ENCODE assay signal across 20 mouse cellular contexts in the genomic region with DNA sequence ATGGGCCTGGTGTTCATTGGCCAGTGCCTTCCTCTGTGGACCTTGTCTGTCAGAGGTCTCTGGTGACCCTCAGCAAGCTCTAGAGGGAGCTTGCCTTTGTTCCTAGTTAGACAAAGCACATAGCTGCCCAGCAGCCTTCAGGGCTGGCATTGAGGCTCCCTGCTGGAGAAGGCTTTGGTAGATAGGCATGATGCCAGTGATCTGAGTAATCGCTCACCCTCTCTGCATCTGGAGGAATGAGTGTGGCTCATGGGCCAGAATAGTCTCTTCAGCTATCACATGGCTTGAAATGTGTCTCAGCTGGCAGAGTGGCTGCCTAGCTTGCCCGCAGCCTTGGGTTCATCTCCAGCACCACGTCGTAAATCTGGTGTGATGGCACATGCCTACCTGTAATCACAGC. TPM values are rescaled to one million over a fixed set of nuclear protein-coding genes. Genes with fewer than 3 reads are reported as not detected.
DNase-seq lines count a peak whose midpoint lies in the region; ATAC-seq and TF ChIP-seq lines count a peak whose summit lies in the region.
"Had no signal": no experiment of that assay in that cellular context is flagged by ENCODE, and none has a peak within 500 bp of the region (broad histone marks: within the 10 kb centered on the region; RNA-seq: fewer than 3 reads in every experiment).

No protein-coding gene starts in this region.

- no peaks in the 10 kb centered on the region for H3K4me1 ChIP-seq in heart, postnatal 0 days (ENCODE audit: control insufficient read depth, insufficient read depth)
- no peaks in the 10 kb centered on the region for H3K4me1 ChIP-seq in heart, embryonic 10.5 days
- no peaks in the 10 kb centered on the region for H3K4me1 ChIP-seq in midbrain, embryonic 10.5 days
- no peaks in the 10 kb centered on the region for H3K4me1 ChIP-seq in hindbrain, embryonic 16.5 days (ENCODE audit: control insufficient read depth, insufficient read depth, low read depth, low read length)
- H3K4me1 ChIP-seq: heart, embryonic 13.5 days; limb, embryonic 10.5 days; midbrain, embryonic 15.5 days; neural tube, embryonic 15.5 days had no signal

- H3K36me3 ChIP-seq in heart, postnatal 0 days (replicated peaks; ENCODE audit: control insufficient read depth, insufficient read depth, low read length) = peaks cover 82% of the 10 kb centered on the region
- peaks cover 82% of the 10 kb centered on the region for H3K36me3 ChIP-seq in heart, embryonic 10.5 days
- H3K36me3 ChIP-seq in midbrain, embryonic 10.5 days = peaks cover 82% of the 10 kb centered on the region
- peaks cover 73% of the 10 kb centered on the region for H3K36me3 ChIP-seq in hindbrain, embryonic 16.5 days (ENCODE audit: control insufficient read depth, insufficient read depth, low read length)

- TF ChIP-seq EP300 in heart, postnatal 0 days (IDR thresholded peaks at IDR 0.05; ENCODE audit: low read depth) = no peak

- peak overlapping the region; percentile 18 for H3K27ac ChIP-seq in heart, postnatal 0 days (ENCODE audit: low read depth)
- no peak overlapping the region for H3K27ac ChIP-seq in heart, embryonic 10.5 days
- H3K27ac ChIP-seq in midbrain, embryonic 10.5 days (replicated peaks) = no peak overlapping the region
- no peak overlapping the region for H3K27ac ChIP-seq in hindbrain, embryonic 16.5 days (ENCODE audit: low read depth, low read length)
- H3K27ac ChIP-seq: embryonic facial prominence, embryonic 13.5 days; heart, embryonic 13.5 days; limb, embryonic 10.5 days; midbrain, embryonic 15.5 days; neural tube, embryonic 15.5 days had no signal

- H3K9ac ChIP-seq in heart, postnatal 0 days (replicated peaks; ENCODE audit: low read depth, low read length) = no peak overlapping the region
- H3K9ac ChIP-seq in hindbrain, embryonic 16.5 days (ENCODE audit: low read depth, low read length) = no peak overlapping the region
- H3K9ac ChIP-seq: embryonic facial prominence, embryonic 13.5 days; heart, embryonic 13.5 days; liver, postnatal 0 days; midbrain, embryonic 15.5 days; neural tube, embryonic 15.5 days had no signal

- H3K4me3 ChIP-seq in heart, postnatal 0 days (ENCODE audit: low read depth, low read length) = no peak overlapping the region
- H3K4me3 ChIP-seq in heart, embryonic 10.5 days = no peak overlapping the region
- H3K4me3 ChIP-seq in midbrain, embryonic 10.5 days = no peak overlapping the region
- no peak overlapping the region for H3K4me3 ChIP-seq in hindbrain, embryonic 16.5 days (ENCODE audit: low read length)
- H3K4me3 ChIP-seq: embryonic facial prominence, embryonic 13.5 days; heart, embryonic 13.5 days; limb, embryonic 10.5 days; midbrain, embryonic 15.5 days; neural tube, embryonic 15.5 days had no signal

- H3K9me3 ChIP-seq in heart, postnatal 0 days (replicated peaks; ENCODE audit: control insufficient read depth, low read length) = peaks cover 16% of the 10 kb centered on the region
- no peaks in the 10 kb centered on the region for H3K9me3 ChIP-seq in heart, embryonic 10.5 days
- H3K9me3 ChIP-seq in midbrain, embryonic 10.5 days (replicated peaks) = peaks cover 6% of the 10 kb centered on the region; the same call in 1 of the 2 replicates
- H3K9me3 ChIP-seq in hindbrain, embryonic 16.5 days (ENCODE audit: control insufficient read depth, low read length) = no peaks in the 10 kb centered on the region

- peak; percentile 60 for ATAC-seq in heart, postnatal 0 days (ENCODE audit: insufficient read depth, low read depth)
- peak; percentile 60; the same call in 1 of the 2 replicates for ATAC-seq in common myeloid progenitor, adult 5-6 weeks (replicated peaks; ENCODE audit: low read depth, poor library complexity, severe bottlenecking)
- ATAC-seq in hindbrain, embryonic 16.5 days = no peak
- ATAC-seq: liver, postnatal 0 days; midbrain, embryonic 15.5 days; Patski had no signal

- H3K4me2 ChIP-seq in heart, postnatal 0 days (ENCODE audit: low read depth, low read length) = no peak overlapping the region
- no peak overlapping the region for H3K4me2 ChIP-seq in hindbrain, embryonic 16.5 days (ENCODE audit: low read length)
- H3K4me2 ChIP-seq: embryonic facial prominence, embryonic 13.5 days; heart, embryonic 13.5 days; midbrain, embryonic 15.5 days; neural tube, embryonic 15.5 days had no signal

- TF ChIP-seq CTCF in heart, postnatal 0 days (IDR thresholded peaks at IDR 0.05; ENCODE audit: low read depth) = no peak

- no peaks in the 10 kb centered on the region for H3K27me3 ChIP-seq in heart, postnatal 0 days (ENCODE audit: control insufficient read depth, insufficient read depth, low read length)
- no peaks in the 10 kb centered on the region for H3K27me3 ChIP-seq in heart, embryonic 10.5 days (ENCODE audit: insufficient read depth, poor library complexity, severe bottlenecking)
- no peaks in the 10 kb centered on the region for H3K27me3 ChIP-seq in midbrain, embryonic 10.5 days (ENCODE audit: low read depth, poor library complexity, severe bottlenecking)
- H3K27me3 ChIP-seq in hindbrain, embryonic 16.5 days (replicated peaks; ENCODE audit: control insufficient read depth, insufficient read depth, low read length) = no peaks in the 10 kb centered on the region
- H3K27me3 ChIP-seq: embryonic facial prominence, embryonic 13.5 days; heart, embryonic 13.5 days; midbrain, embryonic 15.5 days; neural tube, embryonic 15.5 days; Patski had no signal

- 65% methylated on average over 4 of the region's 4 CpGs for WGBS in heart, postnatal 0 days
- 93% methylated on average over 4 of the region's 4 CpGs for WGBS in heart, embryonic 10.5 days
- WGBS in midbrain, embryonic 10.5 days = 97% methylated on average over 4 of the region's 4 CpGs
- WGBS in hindbrain, embryonic 16.5 days = 98% methylated on average over 4 of the region's 4 CpGs

- DNase-seq in heart, postnatal 0 days (ENCODE audit: low spot score) = peak; percentile 14
- no peak for DNase-seq in heart, embryonic 10.5 days (ENCODE audit: low spot score)
- peak; percentile 37 for DNase-seq in NIH3T3 (ENCODE audit: low read depth)
- peak; percentile 88 for DNase-seq in adrenal gland, adult 2 months
- no peak for DNase-seq in midbrain, embryonic 10.5 days (ENCODE audit: low spot score)
- DNase-seq: cerebellum, postnatal 10 days; gastrocnemius, postnatal 10 days; kidney, adult 8-10 months; liver, postnatal 0 days; lung, postnatal 10 days; right cerebral cortex, postnatal 4 days; thymus, postnatal 25 days had no signal

RNA-seq across cellular contexts. Expression of gene Ets2, which starts 16.2 kb away (rescaled TPM):
- 61.2 and 69.2 TPM in 2 replicates for total RNA-seq in heart, postnatal 0 days (2014; rRNA removed; ENCODE audit: low replicate concordance)
- 44.0 and 45.0 TPM in 2 replicates for polyA plus RNA-seq in heart, postnatal 0 days (2015; fragmentation: Nextera tagmentation; extraction: Ambion mirVana)
- polyA plus RNA-seq in heart, embryonic 10.5 days (2016; fragmentation: Nextera tagmentation; extraction: Ambion mirVana) = 38.5 and 41.0 TPM in 2 replicates
- total RNA-seq in adrenal gland, adult 2 months (2021) = 10 to 100 TPM; 40.1 to 47.7 TPM
- polyA plus RNA-seq in adrenal gland, adult 2 months (2012; rRNA removed) = 97.9 and 122 TPM in 2 replicates
- 4.9 and 9.4 TPM in 2 replicates for total RNA-seq in common myeloid progenitor, adult 5-6 weeks (2017)
- 16.2 and 16.8 TPM in 2 replicates for polyA plus RNA-seq in midbrain, embryonic 10.5 days (2016; fragmentation: Nextera tagmentation; extraction: Ambion mirVana)
- polyA plus RNA-seq in hindbrain, embryonic 16.5 days (2015; fragmentation: Nextera tagmentation; extraction: Ambion mirVana) = 23.1 and 26.2 TPM in 2 replicates

Comparison
In these comparisons a context has a peak if more than half of its experiments do, and no peak if none do; other contexts are left out.
1. DNase-seq: peak in heart, postnatal 0 days (single experiment), NIH3T3 (single experiment) and adrenal gland, adult 2 months (single experiment); none in heart, embryonic 10.5 days (single experiment) and midbrain, embryonic 10.5 days (single experiment).